Mouse (Mus musculus) stomach, embryonic 14.5 days (tissue): ENCODE data around the gene Hk2. TPM values are rescaled to one million over a fixed set of nuclear protein-coding genes. Genes with fewer than 3 reads are reported as not detected.

Experiments used
- ATAC-seq: fragments of 200-750 bp; cut with Nextera tagmentation; 2 replicates; pipeline ENCODE4 v1.8.0; 2017; ENCODE audit warnings: low read depth, moderate TSS enrichment; ENCODE audit not compliant: insufficient number of reproducible peaks, insufficient read depth, low FRiP score
- H3K27ac ChIP-seq: fragments of 300-500 bp; sonication (generic); 2 replicates; pipeline ENCODE4 v1.5.1; 2014; ENCODE audit warnings: mild to moderate bottlenecking, low read length, moderate library complexity, mixed read lengths
- H3K27me3 ChIP-seq: fragments of 300-500 bp; sonication (generic); 2 replicates; pipeline ENCODE4 v1.6.1; 2014; ENCODE audit warnings: low read length, control low read depth, mixed read lengths; ENCODE audit not compliant: control insufficient read depth, insufficient read depth
- H3K36me3 ChIP-seq: fragments of 300-500 bp; sonication (generic); 2 replicates; pipeline ENCODE4 v1.6.1; 2014; ENCODE audit warnings: mild to moderate bottlenecking, control low read depth, low read length, moderate library complexity, mixed read lengths; ENCODE audit not compliant: control insufficient read depth, insufficient read depth
- H3K4me1 ChIP-seq: fragments of 300-500 bp; sonication (generic); 2 replicates; pipeline ENCODE4 v1.6.1; 2014; ENCODE audit warnings: low read length, control low read depth, mixed read lengths; ENCODE audit not compliant: control insufficient read depth, insufficient read depth
- H3K4me2 ChIP-seq: fragments of 300-500 bp; sonication (generic); replicated peaks from 2 replicates; pipeline ENCODE4 v1.6.1; 2014; ENCODE audit warnings: low read depth, low read length, control low read depth
- H3K4me3 ChIP-seq: fragments of 300-500 bp; sonication (generic); 2 replicates; pipeline ENCODE4 v1.5.1; 2014; ENCODE audit warnings: low read depth, low read length, control low read depth
- H3K9ac ChIP-seq: fragments of 300-500 bp; sonication (generic); replicated peaks from 2 replicates; pipeline ENCODE4 v1.6.1; 2014; ENCODE audit warnings: low read depth, mild to moderate bottlenecking, control low read depth, low read length, moderate library complexity, mixed read lengths
- H3K9me3 ChIP-seq: fragments of 300-500 bp; sonication (generic); 2 replicates; pipeline ENCODE4 v1.6.1; 2016; ENCODE audit warnings: low read depth, low read length, control low read depth; ENCODE audit not compliant: control insufficient read depth
- WGBS: fragments of 180-500 bp; shearing (Covaris S2); extraction: QIAGEN DNeasy Blood & Tissue Kit; methylation state at CpG from one replicate; pipeline ENCODE4 v1.1.7; 2014; 5-methylcytosine and 5-hydroxymethylcytosine counted together
- polyA plus RNA-seq: library from polyadenylated mRNA; unstranded; fragments of >200 nt; fragmentation: Nextera tagmentation; extraction: Ambion mirVana; gene quantifications from 2 replicates; pipeline ENCODE4 v1.2.1, GENCODE M21; 2014

Hk2 gene
- polyA plus RNA-seq, 1 experiment from 2014 or later, result 38.1 TPM

GRCm38 (mm10) chr6:82756216-82756615 lies 18.0 kb downstream of the Hk2 start:
- 83% methylated on average over 7 of the region's 7 CpGs for WGBS

GRCm38 (mm10) chr6:82755338-82755737 lies 18.9 kb downstream of the Hk2 start:
- ATAC-seq, result no peak

More at GRCm38 (mm10) chr6:82756216-82756615, 18.0 kb downstream of the Hk2 start:
- H3K4me3 ChIP-seq, result no peak overlapping the region
- H3K36me3 ChIP-seq, result peaks cover 7% of the 10 kb centered on the region; the same call in 1 of the 2 replicates
- ATAC-seq, result no peak
- H3K4me1 ChIP-seq, result no peaks in the 10 kb centered on the region
- H3K4me2 ChIP-seq, result no peak overlapping the region
- no peak overlapping the region for H3K27ac ChIP-seq
- H3K9me3 ChIP-seq, result no peaks in the 10 kb centered on the region
- no peaks in the 10 kb centered on the region for H3K27me3 ChIP-seq
- H3K9ac ChIP-seq, result no peak overlapping the region

GRCm38 (mm10) chr6:82754769-82755168 lies 19.5 kb downstream of the Hk2 start:
- H3K4me3 ChIP-seq, result no peak overlapping the region

More at GRCm38 (mm10) chr6:82755338-82755737, 18.9 kb downstream of the Hk2 start:
- H3K4me2 ChIP-seq, result no peak overlapping the region
- H3K9me3 ChIP-seq, result no peaks in the 10 kb centered on the region
- no peak overlapping the region for H3K4me3 ChIP-seq
- H3K4me1 ChIP-seq, result no peaks in the 10 kb centered on the region
- H3K27ac ChIP-seq, result no peak overlapping the region
- peaks cover 7% of the 10 kb centered on the region; the same call in 1 of the 2 replicates for H3K36me3 ChIP-seq
- H3K9ac ChIP-seq, result no peak overlapping the region
- WGBS, result 45% methylated on average over 2 of the region's 2 CpGs
- H3K27me3 ChIP-seq, result no peaks in the 10 kb centered on the region

GRCm38 (mm10) chr6:82753638-82754361 lies 20.5 kb downstream of the Hk2 start:
- Histone ChIP-seq H3K4me2 (no peak overlapping the region), H3K36me3 (peaks cover 4% of the 10 kb centered on the region; the same call in 1 of the 2 replicates), H3K27me3 (no peaks in the 10 kb centered on the region), H3K27ac (no peak overlapping the region), H3K4me3 (no peak overlapping the region), H3K4me1 (no peaks in the 10 kb centered on the region), H3K9ac (no peak overlapping the region), H3K9me3 (no peaks in the 10 kb centered on the region)
- 72% methylated on average over 14 of the region's 14 CpGs for WGBS
- ATAC-seq, result no peak

More at GRCm38 (mm10) chr6:82754769-82755168, 19.5 kb downstream of the Hk2 start:
- H3K4me2 ChIP-seq, result no peak overlapping the region
- no peaks in the 10 kb centered on the region for H3K4me1 ChIP-seq
- H3K36me3 ChIP-seq, result peaks cover 6% of the 10 kb centered on the region; the same call in 1 of the 2 replicates
- no peak overlapping the region for H3K9ac ChIP-seq
- no peaks in the 10 kb centered on the region for H3K9me3 ChIP-seq
- no peak for ATAC-seq
- H3K27ac ChIP-seq, result no peak overlapping the region
- WGBS, result 88% methylated on average over 6 of the region's 6 CpGs
- no peaks in the 10 kb centered on the region for H3K27me3 ChIP-seq

- H3K4me1 ChIP-seq, result no peaks in the 10 kb centered on the region
- no peak overlapping the region for H3K9ac ChIP-seq
- WGBS, result 53% methylated on average over 11 of the region's 11 CpGs
- H3K4me3 ChIP-seq, result no peak overlapping the region
- no peak overlapping the region for H3K27ac ChIP-seq
- ATAC-seq, result no peak
- H3K27me3 ChIP-seq, result no peaks in the 10 kb centered on the region
- H3K4me2 ChIP-seq, result no peak overlapping the region
- H3K36me3 ChIP-seq, result peaks cover 4% of the 10 kb centered on the region; the same call in 1 of the 2 replicates
- no peaks in the 10 kb centered on the region for H3K9me3 ChIP-seq
Observed at GRCm38 (mm10) chr6:82753061-82753460, 21.2 kb downstream of the Hk2 start.

- Histone ChIP-seq H3K4me1 (no peaks in the 10 kb centered on the region), H3K4me2 (no peak overlapping the region), H3K27ac (no peak overlapping the region), H3K9me3 (no peaks in the 10 kb centered on the region), H3K36me3 (peaks cover 4% of the 10 kb centered on the region; the same call in 1 of the 2 replicates), H3K4me3 (no peak overlapping the region), H3K27me3 (no peaks in the 10 kb centered on the region), H3K9ac (no peak overlapping the region)
- ATAC-seq, result no peak
- WGBS, result 95% methylated on average over 7 of the region's 7 CpGs
Observed at GRCm38 (mm10) chr6:82751791-82752190, 22.5 kb downstream of the Hk2 start.

- H3K36me3 ChIP-seq, result peaks cover 4% of the 10 kb centered on the region; the same call in 1 of the 2 replicates
- no peak overlapping the region for H3K4me3 ChIP-seq
- H3K9me3 ChIP-seq, result no peaks in the 10 kb centered on the region
- H3K9ac ChIP-seq, result no peak overlapping the region
- WGBS, result 88% methylated on average over 11 of the region's 11 CpGs
- H3K4me2 ChIP-seq, result no peak overlapping the region
- no peak overlapping the region for H3K27ac ChIP-seq
- H3K27me3 ChIP-seq, result no peaks in the 10 kb centered on the region
- no peak for ATAC-seq
- no peaks in the 10 kb centered on the region for H3K4me1 ChIP-seq
Observed at GRCm38 (mm10) chr6:82751031-82751430, 23.2 kb downstream of the Hk2 start.

GRCm38 (mm10) chr6:82750063-82750462 lies 24.2 kb downstream of the Hk2 start:
- no peaks in the 10 kb centered on the region for H3K9me3 ChIP-seq
- peaks cover 4% of the 10 kb centered on the region; the same call in 1 of the 2 replicates for H3K36me3 ChIP-seq
- no peak overlapping the region for H3K27ac ChIP-seq
- 66% methylated on average over 2 of the region's 2 CpGs for WGBS
- no peaks in the 10 kb centered on the region for H3K27me3 ChIP-seq
- no peak overlapping the region for H3K4me3 ChIP-seq
- no peak overlapping the region for H3K4me2 ChIP-seq
- no peak overlapping the region for H3K9ac ChIP-seq
- ATAC-seq, result no peak
- no peaks in the 10 kb centered on the region for H3K4me1 ChIP-seq
